Mouse (Mus musculus) ES-Bruce4 (cell line): ENCODE measurements at regions not wholly inside any gene's neighbourhood (a gene's known extent, or its start where the extent isn't known, plus 50 kb on each side); places are given as distances from the start of the nearest gene placed in this dataset.

ENCODE experiments used
- CTCF ChIP-seq: IDR thresholded peaks from one replicate; pipeline ENCODE4 v1.8.1; 2011; ENCODE audit warnings: low read depth, low read length
- POLR2A ChIP-seq: IDR thresholded peaks from one replicate; pipeline ENCODE4 v1.8.1; 2011; ENCODE audit warnings: low read length; ENCODE audit not compliant: insufficient read depth

GRCm38 (mm10) chr13:103648016-103648415, 126.4 kb downstream of the Srek1 start:
- no peak for TF ChIP-seq POLR2A
- no peak for TF ChIP-seq CTCF
